Mouse (Mus musculus) cerebellum, postnatal 10 days (tissue): Measurements from ENCODE around the gene Vezt.

ENCODE experiments used
- DNase-seq, 2 experiments: peaks; one replicate each; pipeline ENCODE4 v3.0.0; 2021; ENCODE audit warnings: mixed read lengths in 2 of 2

Gene Vezt

DNA sequence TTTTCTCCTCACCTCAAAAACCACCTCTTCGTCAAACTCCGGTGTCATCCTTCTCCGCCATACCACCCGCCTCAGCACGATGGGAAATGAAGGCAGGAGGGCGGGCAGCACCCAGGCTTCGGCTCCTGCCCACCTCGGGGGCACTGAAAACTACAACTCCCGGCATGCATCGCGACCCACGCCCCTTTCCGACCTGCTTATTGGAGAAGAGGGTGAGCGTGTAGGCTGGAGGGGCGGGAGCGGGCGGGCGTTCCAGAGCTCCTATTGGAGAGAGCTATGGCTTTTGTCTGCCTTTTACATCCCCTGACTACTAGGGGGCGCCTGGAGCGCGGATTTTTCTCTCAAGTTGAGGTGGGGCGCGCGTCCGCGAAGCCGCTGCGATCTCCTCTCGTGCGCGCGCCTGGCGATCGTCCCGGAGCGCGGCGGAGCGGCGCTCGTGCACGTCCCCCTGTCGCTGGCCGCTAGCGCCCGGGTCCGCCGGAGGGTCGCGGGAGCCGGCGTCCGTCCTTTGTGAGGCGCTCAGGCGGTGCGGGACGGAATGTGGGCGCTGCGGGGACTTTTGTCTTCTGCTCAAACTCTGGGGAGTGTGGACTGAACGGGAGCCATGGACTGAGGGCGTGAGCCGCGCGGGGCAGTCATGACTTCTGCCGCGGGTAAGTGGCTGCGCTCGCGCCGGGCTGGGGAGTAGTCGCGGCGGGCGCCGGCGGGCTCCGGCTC lies at the start of gene Vezt, which contains the start of gene Fgd6:
TSS of gene Vezt (minus strand) at position 160 of the 717 bp plus-strand sequence.
TSS of gene Fgd6 (plus strand) at position 344 of the 717 bp plus-strand sequence.
- peak; percentile 100 for DNase-seq

GRCm38 (mm10) chr10:94082040-94082734 lies 46.6 kb upstream of the Vezt start:
- no peak for DNase-seq

GRCm38 (mm10) chr10:94080740-94081139 lies 45.1 kb upstream of the Vezt start:
- DNase-seq = no peak

GRCm38 (mm10) chr10:94076966-94077825 lies 41.6 kb upstream of the Vezt start:
- no peak for DNase-seq

- DNase-seq = no peak
Observed at GRCm38 (mm10) chr10:94072916-94073465, 37.4 kb upstream of the Vezt start.

DNA sequence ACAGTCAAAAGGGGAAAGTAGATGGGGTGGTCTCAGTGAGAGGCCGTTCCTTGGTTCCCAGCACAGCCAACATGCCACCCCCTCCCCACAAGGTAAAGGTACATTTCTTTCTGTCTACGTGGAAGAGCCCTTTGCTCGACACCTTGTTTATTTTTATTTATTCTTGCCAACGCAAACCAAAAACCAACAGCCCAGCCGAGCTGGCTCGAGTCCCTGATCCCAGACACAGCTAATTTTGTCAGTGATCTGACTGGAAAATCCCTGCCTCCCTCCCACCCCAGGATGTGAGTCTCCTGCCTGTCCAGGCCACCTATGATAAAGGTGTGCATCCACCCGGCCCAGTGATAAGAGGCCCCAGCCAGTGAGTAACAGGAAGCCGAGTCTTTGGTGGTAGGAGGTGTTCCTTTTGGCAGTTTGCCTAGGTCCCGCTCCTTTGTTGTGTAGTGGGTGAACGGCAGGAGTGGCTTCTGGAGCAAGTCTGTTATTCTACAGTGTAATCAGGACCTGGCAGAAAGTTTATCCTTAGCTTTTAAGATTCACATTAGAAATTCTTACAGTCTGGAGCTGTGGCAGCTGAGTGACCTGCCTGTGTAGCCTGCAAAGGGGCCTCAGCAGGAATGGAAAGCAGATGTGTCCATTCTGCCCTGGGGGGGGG lies 36.8 kb upstream of the Vezt start:
- peak; percentile 45 to 50 for DNase-seq

GRCm38 (mm10) chr10:94071641-94072040 lies 36.0 kb upstream of the Vezt start:
- no peak for DNase-seq

GRCm38 (mm10) chr10:94068701-94069100 lies 33.1 kb upstream of the Vezt start:
- peak; percentile 66 to 75 for DNase-seq

DNA sequence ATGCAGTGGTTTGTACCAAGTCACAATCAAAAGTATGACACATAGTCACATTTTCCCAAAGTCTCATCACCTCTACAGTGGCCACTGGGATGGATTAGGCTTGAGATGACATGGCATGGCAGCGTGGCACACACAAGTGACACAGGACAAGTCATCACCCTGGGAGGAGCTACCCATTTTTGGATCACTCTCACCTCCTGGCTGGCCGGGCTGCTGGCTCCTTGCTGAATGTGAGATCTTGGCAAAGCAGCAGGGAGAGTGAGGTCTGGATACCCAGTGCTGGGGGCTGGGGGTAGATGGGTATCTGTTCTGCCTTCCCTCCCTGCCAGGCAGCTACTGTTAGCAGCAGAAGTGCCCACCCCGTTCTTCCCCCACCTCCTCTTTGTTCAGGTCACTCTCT lies 31.3 kb upstream of the Vezt start:
- DNase-seq = peak; percentile 67 to 73

- DNase-seq = no peak
Observed at GRCm38 (mm10) chr10:94062357-94062756, 26.7 kb upstream of the Vezt start.

DNA sequence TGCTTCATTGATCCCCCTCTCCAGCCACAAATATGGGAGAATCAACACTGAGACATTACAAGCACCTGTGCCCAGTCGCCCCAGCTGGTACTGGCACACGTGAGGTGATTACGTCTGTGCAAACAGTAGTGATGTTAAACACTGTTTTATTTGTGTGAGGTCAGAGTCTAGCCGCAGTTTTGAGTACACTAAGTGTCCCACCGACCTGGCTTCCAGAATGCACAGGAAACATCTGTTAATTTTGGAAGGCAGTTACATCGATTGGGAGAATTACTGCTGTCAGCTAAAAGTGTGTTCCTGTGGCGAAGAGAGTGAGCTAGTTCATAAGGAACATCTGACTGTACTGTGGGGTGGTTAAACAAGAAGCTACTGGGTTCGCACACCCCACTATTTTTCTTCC lies 24.6 kb upstream of the Vezt start:
- DNase-seq = no peak

DNA sequence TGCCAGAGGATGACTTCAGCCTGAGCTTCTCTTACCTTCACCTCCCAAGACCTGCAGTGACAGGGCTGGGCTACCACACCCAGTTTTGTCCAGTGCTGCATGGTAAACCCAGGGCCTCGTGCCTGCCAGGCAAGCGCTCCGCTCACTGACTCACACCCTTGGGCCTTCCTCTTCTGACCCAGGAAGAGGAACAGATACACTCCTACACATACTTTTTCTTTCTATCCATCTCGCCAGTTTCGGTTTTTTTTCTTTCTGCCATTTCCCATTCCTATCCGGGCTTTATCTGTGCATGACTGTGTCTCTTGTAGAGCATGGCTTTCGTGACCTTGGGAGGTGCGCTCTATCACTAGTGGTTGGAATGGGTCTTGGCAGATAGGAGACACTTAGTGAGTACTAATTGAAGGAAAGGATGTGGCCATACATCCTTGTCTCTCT lies 24.0 kb upstream of the Vezt start:
- DNase-seq = no peak

- no peak for DNase-seq
Observed at GRCm38 (mm10) chr10:94056487-94056886, 20.9 kb upstream of the Vezt start.

DNA sequence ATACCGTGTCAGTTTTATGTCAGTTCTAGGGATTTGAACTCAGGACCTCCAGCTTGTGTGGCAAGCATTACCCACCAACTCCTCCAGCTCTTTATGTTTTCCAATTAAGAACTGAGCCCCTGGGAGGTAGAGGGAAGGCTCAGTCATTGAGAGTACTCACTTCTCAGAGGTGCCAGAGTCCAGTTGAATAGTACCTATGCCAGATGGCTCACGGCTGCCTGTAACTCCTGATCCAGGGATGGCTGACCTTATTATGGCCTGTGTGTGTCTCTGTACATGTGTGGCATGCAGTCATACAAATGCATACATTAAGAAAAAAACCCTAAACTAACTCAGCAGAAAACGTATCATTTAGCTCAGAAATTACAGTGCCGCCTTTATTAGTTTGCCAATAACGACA lies 15.1 kb upstream of the Vezt start:
- no peak for DNase-seq

GRCm38 (mm10) chr10:94049121-94049520 lies 13.5 kb upstream of the Vezt start:
- DNase-seq = peak; percentile 40 to 52

DNA sequence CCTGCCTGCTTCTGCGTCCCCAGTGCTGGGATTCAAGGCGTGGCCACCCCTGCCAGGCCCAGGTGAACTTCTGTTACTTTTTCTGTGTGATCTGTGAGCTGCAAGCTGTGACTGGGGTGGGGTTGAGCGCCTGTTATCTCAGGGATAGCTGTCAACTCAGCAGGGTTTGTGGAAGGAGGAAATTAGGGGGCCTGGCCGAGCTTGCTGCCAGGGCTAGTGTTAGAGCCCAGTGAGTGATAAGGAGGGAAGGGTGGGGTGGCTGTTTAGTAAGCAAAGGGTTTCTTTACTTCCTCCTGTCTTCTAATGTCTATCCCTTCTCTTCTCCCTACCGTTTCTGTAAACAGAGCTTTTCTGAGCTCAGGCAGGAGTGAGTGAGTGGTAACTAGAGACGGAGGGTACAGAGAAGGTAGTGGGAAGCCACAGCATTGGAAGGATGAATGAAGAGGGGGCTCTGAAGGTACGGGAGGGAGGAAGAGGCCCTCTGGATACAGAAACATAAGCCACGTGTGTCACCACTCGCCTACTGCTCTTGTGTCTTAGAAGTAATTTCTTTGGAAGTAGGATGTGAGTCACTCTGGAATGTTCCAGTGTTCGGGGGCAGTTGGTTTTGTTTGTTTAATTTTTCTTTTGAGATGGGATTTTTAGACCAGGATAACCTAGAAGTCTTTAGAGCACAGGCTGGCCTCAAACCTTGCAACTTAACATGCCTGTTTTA lies 12.4 kb upstream of the Vezt start:
- no peak for DNase-seq

GRCm38 (mm10) chr10:94047024-94047423 lies 11.4 kb upstream of the Vezt start:
- no peak for DNase-seq

DNA sequence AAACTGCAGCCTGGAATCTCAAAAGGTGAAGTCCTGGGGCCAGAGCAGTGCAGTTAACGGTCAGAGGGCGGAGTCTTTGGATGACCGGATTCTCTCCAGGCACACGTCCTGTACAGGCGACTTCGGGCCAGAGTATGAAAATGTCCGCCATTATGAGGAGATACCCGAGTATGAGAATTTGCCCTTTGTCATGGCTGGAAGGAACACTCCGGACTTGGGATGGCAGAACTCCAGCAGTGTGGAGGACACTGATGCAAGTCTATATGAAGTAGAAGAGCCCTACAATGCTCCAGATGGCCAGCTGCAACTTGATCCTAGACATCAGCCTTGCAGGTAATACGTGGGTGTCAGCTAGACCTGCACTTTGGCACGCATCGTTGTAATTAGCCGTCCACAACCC lies 9.7 kb upstream of the Vezt start:
- no peak for DNase-seq

DNA sequence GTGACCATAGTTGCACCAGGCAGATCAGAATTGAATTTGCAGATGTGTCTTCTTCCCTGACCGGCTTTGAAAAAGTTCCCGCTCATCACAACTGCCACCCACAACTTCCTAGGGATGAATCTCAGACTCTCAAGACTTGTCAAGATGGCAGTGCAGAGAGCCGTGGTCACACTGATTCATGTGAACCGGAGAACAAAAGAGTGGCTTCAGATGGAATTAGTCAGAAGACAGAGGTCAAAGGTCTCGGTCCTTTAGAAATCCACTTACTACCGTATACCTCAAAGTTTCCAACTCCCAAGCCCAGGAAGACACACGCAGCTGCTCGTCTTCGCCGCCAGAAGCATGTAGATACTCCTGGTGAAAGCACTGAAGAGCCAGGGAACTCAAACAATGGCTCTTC lies 8.3 kb upstream of the Vezt start:
- DNase-seq = no peak

DNA sequence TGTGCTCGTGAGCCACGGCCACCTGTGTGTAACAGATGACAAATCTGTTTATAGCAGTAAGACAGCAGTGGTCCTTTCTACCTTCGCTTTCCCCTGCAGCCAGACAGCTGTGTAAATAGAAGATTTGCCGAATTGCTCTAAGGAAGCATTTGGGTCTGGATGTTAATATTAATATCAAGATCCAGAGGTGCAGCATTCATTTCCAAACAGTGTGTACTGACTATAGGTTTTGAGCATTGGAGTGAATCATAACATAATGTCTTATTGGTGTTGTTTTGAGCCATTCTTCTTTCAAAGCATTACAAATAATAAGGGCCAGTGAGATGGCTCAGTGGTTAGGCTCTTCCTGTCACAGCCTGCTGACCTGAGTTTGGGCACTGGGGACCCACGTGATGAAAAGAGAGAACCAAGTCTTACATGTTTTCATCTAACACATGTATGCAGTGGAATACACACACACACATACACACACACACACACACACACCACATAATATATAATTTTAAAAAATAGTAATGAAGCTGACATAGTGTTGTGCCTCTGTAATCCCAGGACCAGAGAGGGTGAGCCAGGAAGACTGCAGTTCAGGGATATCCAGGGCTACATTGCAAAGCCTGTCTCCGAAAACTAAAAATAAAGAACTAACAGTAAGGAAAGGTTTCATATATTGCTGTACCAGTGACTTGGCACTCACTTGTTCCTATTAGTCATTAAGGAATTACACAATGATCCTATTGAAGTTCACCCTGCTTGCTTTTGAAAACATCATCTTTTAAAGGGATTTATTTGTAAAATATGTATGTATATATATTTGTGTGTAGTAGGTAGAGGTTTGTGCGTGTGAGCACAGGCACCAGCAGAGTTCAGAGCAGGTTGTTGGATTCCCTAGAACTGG lies 3.0 kb upstream of the Vezt start:
- DNase-seq = no peak

GRCm38 (mm10) chr10:94037596-94037995 lies 2.0 kb upstream of the Vezt start:
- no peak for DNase-seq
